Mouse (Mus musculus) MEL (cell line): Measurements from ENCODE around the gene Map4k1. TPM values are rescaled to one million over a fixed set of nuclear protein-coding genes. Genes with fewer than 3 reads are reported as not detected.

Source experiments
- DNase-seq: peaks from one replicate; pipeline ENCODE4 v3.0.0; 2011; ENCODE audit warnings: low read depth, low spot score
- H3K27ac ChIP-seq: 2 replicates; pipeline ENCODE4 v1.5.1; 2012; ENCODE audit warnings: low read depth, mild to moderate bottlenecking, control low read depth, low read length, moderate library complexity; ENCODE audit not compliant: control insufficient read depth
- H3K27me3 ChIP-seq, 2 experiments: fragments of 150-350 bp in 1 of 2; sonication (generic) in 1 of 2; 2 replicates each; pipeline ENCODE4 v1.6.1; 2012; ENCODE audit warnings: low read length in 2 of 2, mild to moderate bottlenecking in 2 of 2, improper control_type of control experiment in 1 of 2, moderate library complexity in 1 of 2; ENCODE audit not compliant: insufficient read depth in 2 of 2, control insufficient read depth in 1 of 2
- H3K36me3 ChIP-seq, 2 experiments: 2 replicates each; pipeline ENCODE4 v1.6.1; 2012 to 2014; ENCODE audit warnings: low read length in 2 of 2, improper control_type of control experiment in 1 of 2, inconsistent platforms in 1 of 2, mild to moderate bottlenecking in 1 of 2; ENCODE audit not compliant: insufficient read depth in 2 of 2, control insufficient read depth in 1 of 2
- H3K4me1 ChIP-seq, 2 experiments: fragments of 150-350 bp in 1 of 2; sonication (generic) in 1 of 2; 2 replicates each; pipeline ENCODE4 v1.6.1; 2012; ENCODE audit warnings: low read length in 2 of 2, improper control_type of control experiment in 1 of 2, mild to moderate bottlenecking in 1 of 2; ENCODE audit not compliant: insufficient read depth in 2 of 2, control insufficient read depth in 1 of 2
- H3K4me3 ChIP-seq, 2 experiments: fragments of 150-350 bp in 1 of 2; sonication (generic) in 1 of 2; 2 replicates each; pipeline ENCODE4 v1.5.1; 2012; ENCODE audit warnings: low read depth in 2 of 2, low read length in 2 of 2, mild to moderate bottlenecking in 2 of 2, moderate library complexity in 2 of 2, control low read depth in 1 of 2, improper control_type of control experiment in 1 of 2; ENCODE audit not compliant: control insufficient read depth in 1 of 2, insufficient read depth in 1 of 2
- H3K79me2 ChIP-seq: 2 replicates; pipeline ENCODE4 v1.6.1; 2012; ENCODE audit warnings: mild to moderate bottlenecking, low read length, moderate library complexity; ENCODE audit not compliant: control insufficient read depth, poor library complexity, insufficient read depth
- H3K9ac ChIP-seq: 2 replicates; pipeline ENCODE4 v1.6.1; 2012; ENCODE audit warnings: low read depth, mild to moderate bottlenecking, control low read depth, low read length, moderate library complexity; ENCODE audit not compliant: control insufficient read depth, poor library complexity, severe bottlenecking
- H3K9me3 ChIP-seq: fragments of 150-350 bp; sonication (generic); replicated peaks from 2 replicates; pipeline ENCODE4 v1.6.1; 2012; ENCODE audit warnings: mild to moderate bottlenecking, low read length, improper control_type of control experiment, moderate library complexity; ENCODE audit not compliant: insufficient read depth
- BHLHE40 ChIP-seq: IDR thresholded peaks from 2 replicates; pipeline ENCODE4 v1.6.1; 2012; ENCODE audit warnings: low read depth, mild to moderate bottlenecking, inconsistent platforms, low read length, improper control_type of control experiment, borderline replicate concordance
- CHD1 ChIP-seq: IDR thresholded peaks from 2 replicates; pipeline ENCODE4 v1.6.1; 2012; ENCODE audit warnings: low read depth, mild to moderate bottlenecking, inconsistent platforms, low read length, improper control_type of control experiment
- CHD2 ChIP-seq: IDR thresholded peaks from 2 replicates; pipeline ENCODE4 v1.6.1; 2011; ENCODE audit warnings: low read length, improper control_type of control experiment
- CTCF ChIP-seq, 3 experiments: IDR thresholded peaks in 2 of 3; conservative IDR thresholded peaks in 1 of 3; 2 replicates each; pipeline ENCODE4 v1.5.1; 2011 to 2012; ENCODE audit warnings: low read length in 3 of 3, low read depth in 2 of 3, mild to moderate bottlenecking in 2 of 3, improper control_type of control experiment in 1 of 3, inconsistent platforms in 1 of 3, mixed read lengths in 1 of 3, moderate library complexity in 1 of 3; ENCODE audit not compliant: control insufficient read depth in 1 of 3, insufficient read depth in 1 of 3, poor library complexity in 1 of 3, severe bottlenecking in 1 of 3
- ELF1 ChIP-seq: IDR thresholded peaks from 2 replicates; pipeline ENCODE4 v1.6.1; 2014; ENCODE audit warnings: low read depth, mild to moderate bottlenecking, inconsistent platforms, low read length, improper control_type of control experiment, moderate library complexity
- EP300 ChIP-seq, 2 experiments: IDR thresholded peaks; 2 replicates each; pipeline ENCODE4 v1.6.1; 2011; ENCODE audit warnings: improper control_type of control experiment in 2 of 2, low read length in 2 of 2, low read depth in 1 of 2, mild to moderate bottlenecking in 1 of 2
- ETS1 ChIP-seq: IDR thresholded peaks from 2 replicates; pipeline ENCODE4 v1.6.1; 2012; ENCODE audit warnings: low read depth, mild to moderate bottlenecking, inconsistent platforms, low read length, improper control_type of control experiment, moderate library complexity
- GABPA ChIP-seq: IDR thresholded peaks from 2 replicates; pipeline ENCODE4 v1.6.1; 2012; ENCODE audit warnings: low read depth, mild to moderate bottlenecking, inconsistent platforms, low read length, improper control_type of control experiment, moderate library complexity
- GATA1 ChIP-seq: IDR thresholded peaks from 2 replicates; pipeline ENCODE4 v1.6.1; 2011; ENCODE audit warnings: low read depth, low read length, improper control_type of control experiment
- HCFC1 ChIP-seq: IDR thresholded peaks from 2 replicates; pipeline ENCODE4 v1.6.1; 2012; ENCODE audit warnings: low read depth, mild to moderate bottlenecking, inconsistent platforms, low read length, improper control_type of control experiment, moderate library complexity
- KAT2A ChIP-seq: conservative IDR thresholded peaks from 2 replicates; pipeline ENCODE4 v1.6.1; 2012; ENCODE audit warnings: low read depth, low read length, improper control_type of control experiment, inconsistent platforms
- MAFK ChIP-seq: IDR thresholded peaks from 2 replicates; pipeline ENCODE4 v1.6.1; 2011; ENCODE audit warnings: low read depth, mild to moderate bottlenecking, low read length, improper control_type of control experiment, borderline replicate concordance
- MAZ ChIP-seq: IDR thresholded peaks from 2 replicates; pipeline ENCODE4 v1.6.1; 2012; ENCODE audit warnings: low read depth, mild to moderate bottlenecking, inconsistent platforms, low read length, improper control_type of control experiment
- NRF1 ChIP-seq: IDR thresholded peaks from 2 replicates; pipeline ENCODE4 v1.6.1; 2014; ENCODE audit warnings: low read depth, mild to moderate bottlenecking, inconsistent platforms, low read length, improper control_type of control experiment, moderate library complexity; ENCODE audit not compliant: poor library complexity, insufficient read depth, severe bottlenecking
- POLR2A ChIP-seq, 2 experiments: IDR thresholded peaks; 2 replicates each; pipeline ENCODE4 v1.6.1; 2011 to 2012; ENCODE audit warnings: low read length in 2 of 2, mild to moderate bottlenecking in 2 of 2, control low read depth in 1 of 2, improper control_type of control experiment in 1 of 2, low read depth in 1 of 2, moderate library complexity in 1 of 2; ENCODE audit not compliant: control insufficient read depth in 1 of 2, insufficient read depth in 1 of 2, poor library complexity in 1 of 2
- POLR2AphosphoS2 ChIP-seq: IDR thresholded peaks from 2 replicates; pipeline ENCODE4 v1.6.1; 2011; ENCODE audit warnings: low read length, improper control_type of control experiment
- RAD21 ChIP-seq: IDR thresholded peaks from 2 replicates; pipeline ENCODE4 v1.6.1; 2011; ENCODE audit warnings: mild to moderate bottlenecking, low read depth, low read length, improper control_type of control experiment
- SMC3 ChIP-seq: IDR thresholded peaks from 2 replicates; pipeline ENCODE4 v1.6.1; 2011; ENCODE audit warnings: low read depth, low read length, improper control_type of control experiment
- TAL1 ChIP-seq: IDR thresholded peaks from 2 replicates; pipeline ENCODE4 v1.6.1; 2012; ENCODE audit warnings: mild to moderate bottlenecking, inconsistent platforms, low read length, moderate library complexity, mixed read lengths
- TBP ChIP-seq: IDR thresholded peaks from 2 replicates; pipeline ENCODE4 v1.8.0; 2011; ENCODE audit warnings: low read depth, low read length, improper control_type of control experiment
- TCF12 ChIP-seq: IDR thresholded peaks from 2 replicates; pipeline ENCODE4 v1.6.1; 2014; ENCODE audit warnings: low read depth, mild to moderate bottlenecking, inconsistent platforms, low read length, improper control_type of control experiment, moderate library complexity
- UBTF ChIP-seq: IDR thresholded peaks from 2 replicates; pipeline ENCODE4 v1.6.1; 2012; ENCODE audit warnings: low read depth, mild to moderate bottlenecking, inconsistent platforms, low read length, improper control_type of control experiment, moderate library complexity, borderline replicate concordance; ENCODE audit not compliant: insufficient read depth
- USF1 ChIP-seq: IDR thresholded peaks from 2 replicates; pipeline ENCODE4 v1.6.1; 2014; ENCODE audit warnings: low read depth, mild to moderate bottlenecking, inconsistent platforms, low read length, improper control_type of control experiment, moderate library complexity
- ZC3H11A ChIP-seq: IDR thresholded peaks from 2 replicates; pipeline ENCODE4 v1.6.1; 2012; ENCODE audit warnings: low read depth, mild to moderate bottlenecking, inconsistent platforms, low read length, improper control_type of control experiment
- ZKSCAN1 ChIP-seq: IDR thresholded peaks from 2 replicates; pipeline ENCODE4 v1.6.1; 2012; ENCODE audit warnings: low read depth, mild to moderate bottlenecking, inconsistent platforms, low read length, improper control_type of control experiment, moderate library complexity
- ZMIZ1 ChIP-seq: IDR thresholded peaks from 2 replicates; pipeline ENCODE4 v1.6.1; 2012; ENCODE audit warnings: low read depth, mild to moderate bottlenecking, inconsistent platforms, low read length, improper control_type of control experiment, moderate library complexity
- polyA plus RNA-seq, 2 experiments: library from polyadenylated mRNA; stranded (reverse) in 1 of 2; unstranded in 1 of 2; fragments of >175 nt in 1 of 2; fragments of >200 nt in 1 of 2; gene quantifications; 2 replicates each; pipeline versions ENCODE4 v1.2.1 to v1.2.4; 2012; ENCODE audit warnings: low replicate concordance in 2 of 2, low read depth in 1 of 2; ENCODE audit not compliant: insufficient read length in 2 of 2, insufficient read depth in 1 of 2, missing spikeins in 1 of 2
- total RNA-seq: library from RNA; depleted of rRNA; stranded (reverse); fragments of 300-350 nt; gene quantifications from 2 replicates; pipeline ENCODE4 v1.2.3, GENCODE M21; 2012

Gene Map4k1
- total and polyA plus RNA-seq, 3 experiments, result 17.3 to 50.8 TPM; not detected in 1

DNA sequence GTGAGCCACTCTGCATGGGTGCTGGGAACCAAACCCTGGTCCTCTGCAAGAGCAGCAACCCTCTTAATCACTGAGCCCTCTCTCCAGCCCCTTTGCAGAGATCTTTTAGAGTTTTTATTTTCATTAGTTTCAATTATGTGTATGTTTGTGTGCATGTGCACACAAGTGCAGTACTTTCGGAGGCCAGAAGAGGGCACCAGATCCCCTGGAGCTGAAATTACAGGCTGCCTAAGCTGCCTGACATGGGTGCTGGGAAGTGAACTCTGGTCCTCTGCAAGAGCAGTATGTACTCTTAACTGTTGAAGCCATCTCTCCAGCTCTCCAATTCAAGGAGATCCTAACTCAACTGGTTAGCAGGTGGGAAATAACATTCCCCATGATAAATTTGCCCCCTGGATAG lies 33.1 kb downstream of the Map4k1 start:
- H3K9me3 ChIP-seq, result no peaks in the 10 kb centered on the region
- no peaks in the 10 kb centered on the region for H3K79me2 ChIP-seq
- DNase-seq, result peak; percentile 40
- H3K36me3 ChIP-seq, result no peaks in the 10 kb centered on the region
- TF ChIP-seq SMC3 (0 out of 2 replicates have a peak, but pooled peaks have one; percentile 13), TBP (no peak), CTCF (IDR thresholded peaks at IDR 0.05 in 2 of 3, conservative IDR thresholded peaks at IDR 0.05 in 1 of 3; ENCODE audit: control insufficient read depth in 1 of 3, insufficient read depth in 1 of 3, low read depth in 2 of 3, low read length in 3 of 3, poor library complexity in 1 of 3, severe bottlenecking in 1 of 3) (peak; percentile 40 to 72 (median 42); a peak in 5 of 6 replicates), RAD21 (peak; percentile 6; the same call in 1 of the 2 replicates), MAFK (no peak), POLR2A (IDR thresholded peaks at IDR 0.05; ENCODE audit: control insufficient read depth in 1 of 2, insufficient read depth in 1 of 2, low read depth in 1 of 2, low read length in 2 of 2, poor library complexity in 1 of 2) (no peak), ZKSCAN1 (no peak), ZC3H11A (0 out of 2 replicates have a peak, but pooled peaks have one; percentile 9)
- TF ChIP-seq, all 39 proteins: peak for 4
- H3K9ac ChIP-seq, result no peak overlapping the region
- no peaks in the 10 kb centered on the region for H3K27me3 ChIP-seq
- no peak overlapping the region for H3K27ac ChIP-seq
- no peak overlapping the region for H3K4me3 ChIP-seq
- H3K4me1 ChIP-seq, result no peaks in the 10 kb centered on the region

DNA sequence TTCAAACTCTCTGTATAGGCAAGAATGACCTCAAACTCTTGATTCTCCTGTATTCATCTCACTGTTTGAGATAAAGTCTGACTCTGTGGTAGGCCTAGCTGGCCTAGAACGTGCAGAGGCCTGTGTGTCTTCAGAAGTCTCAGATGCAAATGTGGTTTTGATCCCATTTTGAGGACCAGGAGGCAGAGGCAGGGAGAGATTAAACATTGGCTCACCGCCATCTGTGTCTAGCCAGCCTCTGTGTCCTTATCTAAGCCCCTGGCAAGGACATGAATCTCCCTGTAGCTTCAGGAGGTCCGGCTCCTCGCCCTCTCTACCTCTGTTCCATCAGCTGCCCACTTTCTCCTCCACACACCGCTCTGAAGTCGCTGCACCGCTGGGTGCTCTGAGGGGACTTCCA lies 34.6 kb downstream of the Map4k1 start:
- Histone ChIP-seq H3K79me2 (no peaks in the 10 kb centered on the region), H3K27me3 (no peaks in the 10 kb centered on the region), H3K27ac (no peak overlapping the region), H3K9me3 (no peaks in the 10 kb centered on the region), H3K9ac (no peak overlapping the region), H3K36me3 (no peaks in the 10 kb centered on the region), H3K4me3 (no peak overlapping the region), H3K4me1 (no peaks in the 10 kb centered on the region)
- TF ChIP-seq USF1 (no peak), TAL1 (peak; percentile 38; the same call in 1 of the 2 replicates), GATA1 (peak; percentile 50; the same call in 1 of the 2 replicates), TCF12 (no peak), EP300 (IDR thresholded peaks at IDR 0.05; ENCODE audit: low read depth in 1 of 2, low read length in 2 of 2) (0 out of 4 replicates have a peak, but pooled peaks have one; percentile 20 to 23)
- peak; percentile 62 for DNase-seq

DNA sequence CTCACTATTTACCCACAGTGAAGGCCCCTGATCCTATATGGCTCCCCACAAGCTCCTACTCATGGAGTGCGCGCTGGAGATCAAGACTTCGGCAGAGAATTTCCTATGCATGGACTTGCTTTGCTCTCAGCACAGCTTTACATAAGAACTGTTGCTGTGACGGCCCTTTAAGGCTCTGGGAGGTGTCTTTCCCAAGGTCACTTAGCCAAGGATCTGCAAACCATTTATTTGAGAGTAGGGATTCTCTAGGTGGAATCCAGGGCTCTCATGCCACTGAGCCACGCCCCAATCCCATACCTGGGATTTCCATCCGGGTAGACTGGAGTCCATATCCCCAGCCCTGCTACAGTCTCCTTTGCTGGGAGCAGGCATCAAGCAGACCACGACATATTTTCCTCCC lies 35.4 kb downstream of the Map4k1 start:
- Histone ChIP-seq H3K36me3 (no peaks in the 10 kb centered on the region), H3K9me3 (no peaks in the 10 kb centered on the region), H3K9ac (no peak overlapping the region), H3K4me1 (no peaks in the 10 kb centered on the region), H3K79me2 (no peaks in the 10 kb centered on the region), H3K27ac (no peak overlapping the region), H3K4me3 (no peak overlapping the region), H3K27me3 (no peaks in the 10 kb centered on the region)
- no peak for DNase-seq
- TF ChIP-seq GABPA (no peak), CHD1 (no peak), BHLHE40 (no peak), ETS1 (no peak), TAL1 (no peak), KAT2A (no peak), HCFC1 (no peak), UBTF (no peak), SMC3 (no peak), GATA1 (no peak), MAZ (no peak), RAD21 (no peak), ELF1 (no peak), ZMIZ1 (no peak), CTCF (IDR thresholded peaks at IDR 0.05 in 2 of 3, conservative IDR thresholded peaks at IDR 0.05 in 1 of 3; ENCODE audit: control insufficient read depth in 1 of 3, insufficient read depth in 1 of 3, low read depth in 2 of 3, low read length in 3 of 3, poor library complexity in 1 of 3, severe bottlenecking in 1 of 3) (no peak), NRF1 (no peak), CHD2 (no peak), POLR2AphosphoS2 (no peak)
